ENCODE assay signal across 8 mouse cellular contexts in genomic region chr3:32398175-32398538, GRCm38 (mm10). TPM values are rescaled to one million over a fixed set of nuclear protein-coding genes. Genes with fewer than 3 reads are reported as not detected.
DNase-seq lines count a peak whose midpoint lies in the region; ATAC-seq and TF ChIP-seq lines count a peak whose summit lies in the region.

No protein-coding gene starts in this region.

- H3K36me3 ChIP-seq in heart, embryonic 14.5 days (ENCODE audit: control insufficient read depth, insufficient read depth, low read length), result no peaks in the 10 kb centered on the region
- H3K36me3 ChIP-seq in forebrain, embryonic 13.5 days (ENCODE audit: poor library complexity, severe bottlenecking), result no peaks in the 10 kb centered on the region
- no peaks in the 10 kb centered on the region for H3K36me3 ChIP-seq in liver, embryonic 14.5 days (replicated peaks; ENCODE audit: control insufficient read depth, insufficient read depth, low read depth)

- peaks cover 6 to 35% of the 10 kb centered on the region in 2 experiments for H3K4me1 ChIP-seq in heart, embryonic 14.5 days (ENCODE audit: control insufficient read depth in 2 of 2, insufficient read depth in 2 of 2, low read length in 2 of 2)
- peaks cover 37% of the 10 kb centered on the region for H3K4me1 ChIP-seq in forebrain, embryonic 13.5 days
- H3K4me1 ChIP-seq in liver, embryonic 14.5 days (replicated peaks; ENCODE audit: control insufficient read depth in 2 of 2, insufficient read depth in 2 of 2, low read length in 1 of 2), result peaks cover 6 to 24% of the 10 kb centered on the region in 2 experiments

- no peak for TF ChIP-seq EP300 in liver, embryonic 14.5 days (IDR thresholded peaks at IDR 0.05; ENCODE audit: low read depth)

- no peaks in the 10 kb centered on the region for H3K9me3 ChIP-seq in heart, embryonic 14.5 days (ENCODE audit: control insufficient read depth, low read length)
- H3K9me3 ChIP-seq in forebrain, embryonic 13.5 days (replicated peaks), result no peaks in the 10 kb centered on the region
- no peaks in the 10 kb centered on the region for H3K9me3 ChIP-seq in liver, embryonic 14.5 days (ENCODE audit: control insufficient read depth, low read length)

- no peaks in the 10 kb centered on the region for H3K27me3 ChIP-seq in heart, embryonic 14.5 days (ENCODE audit: control insufficient read depth, insufficient read depth, low read length)
- H3K27me3 ChIP-seq in forebrain, embryonic 13.5 days, result no peaks in the 10 kb centered on the region
- H3K27me3 ChIP-seq in liver, embryonic 14.5 days (ENCODE audit: control insufficient read depth, insufficient read depth, low read length), result no peaks in the 10 kb centered on the region

- WGBS in heart, embryonic 14.5 days, result under 1% methylated on average over 7 of the region's 7 CpGs
- WGBS in forebrain, embryonic 13.5 days, result 1% methylated on average over 7 of the region's 7 CpGs
- 3% methylated on average over 7 of the region's 7 CpGs for WGBS in liver, embryonic 14.5 days (ENCODE audit: insufficient replicate concordance)

- TF ChIP-seq CTCF in liver, embryonic 14.5 days (IDR thresholded peaks at IDR 0.05; ENCODE audit: low read depth), result no peak

- ATAC-seq in heart, embryonic 14.5 days (ENCODE audit: insufficient number of reproducible peaks, insufficient read depth, low FRiP score, low read depth), result no peak
- peak; percentile 3 for ATAC-seq in CD4-positive, CD25-positive, alpha-beta regulatory T cell, adult 4 months
- no peak for ATAC-seq in forebrain, embryonic 13.5 days
- ATAC-seq in liver, embryonic 14.5 days (ENCODE audit: insufficient read depth), result no peak

- H3K9ac ChIP-seq in heart, embryonic 14.5 days (ENCODE audit: low read length), result peak overlapping the region; percentile 93
- H3K9ac ChIP-seq in forebrain, embryonic 13.5 days, result peak overlapping the region; percentile 92
- H3K9ac ChIP-seq in liver, embryonic 14.5 days (replicated peaks), result peak overlapping the region; percentile 87

- intact Hi-C loops in heart, postnatal 25 days (cut with DNase I), result loop anchor here (5.0 kb wide), 3 partner anchors 34 to 114 kb away; partner anchors contain the start of gene Zfp639
- intact Hi-C loops in left cerebral cortex, postnatal 14 days (cut with DNase I), result loop anchor here (5.0 kb wide), 1 partner anchor 56 kb away; no protein-coding TSS in a partner anchor

- H3K4me2 ChIP-seq in heart, embryonic 14.5 days (ENCODE audit: low read length), result peak overlapping the region; percentile 72
- H3K4me2 ChIP-seq in forebrain, embryonic 13.5 days, result peak overlapping the region; percentile 72
- peak overlapping the region; percentile 79 for H3K4me2 ChIP-seq in liver, embryonic 14.5 days (ENCODE audit: low read depth)

- peak overlapping the region in 1 of 2 experiments; percentile 97; a peak in 3 of 4 replicates for H3K27ac ChIP-seq in heart, embryonic 14.5 days (replicated peaks in 1 of 2; ENCODE audit: control insufficient read depth in 1 of 2, insufficient read depth in 1 of 2, low read depth in 2 of 2, low read length in 2 of 2)
- H3K27ac ChIP-seq in forebrain, embryonic 13.5 days, result peak overlapping the region; percentile 96; the same call in 1 of the 2 replicates
- no peak overlapping the region for H3K27ac ChIP-seq in liver, embryonic 14.5 days

- peak overlapping the region; percentile 85 to 86 for H3K4me3 ChIP-seq in heart, embryonic 14.5 days (ENCODE audit: control insufficient read depth in 1 of 2, insufficient read depth in 1 of 2, low read depth in 1 of 2, low read length in 2 of 2)
- H3K4me3 ChIP-seq in forebrain, embryonic 13.5 days, result peak overlapping the region; percentile 92
- peak overlapping the region; percentile 73 to 74 for H3K4me3 ChIP-seq in liver, embryonic 14.5 days (ENCODE audit: insufficient read depth in 1 of 2, low read depth in 2 of 2, low read length in 2 of 2)

- DNase-seq in heart, postnatal 25 days (ENCODE audit: low spot score), result no peak
- DNase-seq in liver, embryonic 14.5 days (ENCODE audit: low read depth in 3 of 3, low spot score in 3 of 3), result no peak
- DNase-seq in right cerebral cortex, postnatal 36 days (ENCODE audit: low spot score in 2 of 2), result no peak
- DNase-seq in thymus, postnatal 36 days, result no peak
- DNase-seq in left cerebral cortex, postnatal 14 days (ENCODE audit: low spot score in 2 of 2), result no peak

RNA-seq across cellular contexts. Expression of gene Pik3ca, which starts 0.7 kb away (rescaled TPM):
- 14.1 and 17.0 TPM in 2 replicates for polyA plus RNA-seq in heart, embryonic 14.5 days (2014; fragmentation: Nextera tagmentation; extraction: Ambion mirVana)
- 10 to 100 TPM; 45.8 to 54.2 TPM for total RNA-seq in heart, postnatal 25 days (2021)
- 10 to 100 TPM; 14.1 to 23.2 TPM for polyA plus RNA-seq in CD4-positive, CD25-positive, alpha-beta regulatory T cell, adult 4 months (2017; shearing (Covaris generic))
- 16.2 and 17.1 TPM in 2 replicates for polyA plus RNA-seq in forebrain, embryonic 13.5 days (2015; fragmentation: Nextera tagmentation; extraction: Ambion mirVana)
- polyA plus RNA-seq in liver, embryonic 14.5 days (2012; rRNA removed), result 3.2 and 4.2 TPM in 2 replicates
- polyA plus RNA-seq in liver, embryonic 14.5 days (2014; fragmentation: Nextera tagmentation; extraction: Ambion mirVana), result 3.5 and 6.1 TPM in 2 replicates
- 10 to 100 TPM; 55.0 to 59.2 TPM for total RNA-seq in left cerebral cortex, postnatal 14 days (2021)

RNA-seq across cellular contexts. Expression of gene Zmat3, which starts 32.3 kb away (rescaled TPM):
- polyA plus RNA-seq in heart, embryonic 14.5 days (2014; fragmentation: Nextera tagmentation; extraction: Ambion mirVana), result 4.9 TPM in 2 replicates
- total RNA-seq in heart, postnatal 25 days (2021), result 1 to 10 TPM; 6.2 to 7.0 TPM
- polyA plus RNA-seq in CD4-positive, CD25-positive, alpha-beta regulatory T cell, adult 4 months (2017; shearing (Covaris generic)), result 1 to 10 TPM; 4.4 to 4.7 TPM
- 7.6 and 8.5 TPM in 2 replicates for polyA plus RNA-seq in forebrain, embryonic 13.5 days (2015; fragmentation: Nextera tagmentation; extraction: Ambion mirVana)
- polyA plus RNA-seq in liver, embryonic 14.5 days (2012; rRNA removed), result 0.62 and 0.74 TPM in 2 replicates
- 0.42 and 0.43 TPM in 2 replicates for polyA plus RNA-seq in liver, embryonic 14.5 days (2014; fragmentation: Nextera tagmentation; extraction: Ambion mirVana)
- 100 to 1,000 TPM; 104 to 117 TPM for total RNA-seq in left cerebral cortex, postnatal 14 days (2021)
